Mouse (Mus musculus): ENCODE results near the gene Ankar. TPM values are rescaled to one million over a fixed set of nuclear protein-coding genes. Genes with fewer than 3 reads are reported as not detected.

Gene Ankar
- polyA plus RNA-seq (2016; fragmentation: Nextera tagmentation; extraction: Ambion mirVana), result not detected in 2 replicates

GRCm38 (mm10) chr1:72700479-72700878 lies at the start of gene Ankar:
Gene Ankar, minus strand, starts transcription at chr1:72700579.
- Histone ChIP-seq H3K27me3 (replicated peaks) (no peaks in the 10 kb centered on the region), H3K9ac (no peak within 1 kb of the TSS), H3K9me3 (replicated peaks) (no peaks in the 10 kb centered on the region), H3K36me3 (no peaks in the 10 kb centered on the region), H3K4me2 (no peak within 1 kb of the TSS), H3K27ac (ENCODE audit: poor library complexity, severe bottlenecking) (no peak within 1 kb of the TSS), H3K4me3 (no peak within 1 kb of the TSS), H3K4me1 (replicated peaks) (no peaks in the 10 kb centered on the region)
- ATAC-seq (ENCODE audit: insufficient number of reproducible peaks, low FRiP score), result no peak
- WGBS, result 76% methylated on average over 11 of the region's 11 CpGs

- Histone ChIP-seq H3K4me1 (replicated peaks) (no peaks in the 10 kb centered on the region), H3K4me2 (no peak overlapping the region), H3K27me3 (replicated peaks) (0 out of 2 replicates have a peak, but pooled peaks cover 5% of the 10 kb centered on the region), H3K36me3 (no peaks in the 10 kb centered on the region), H3K4me3 (no peak overlapping the region), H3K9me3 (replicated peaks) (no peaks in the 10 kb centered on the region), H3K9ac (no peak overlapping the region), H3K27ac (ENCODE audit: poor library complexity, severe bottlenecking) (no peak overlapping the region)
- ATAC-seq (ENCODE audit: insufficient number of reproducible peaks, low FRiP score), result no peak
- whole genome bisulfite sequencing, result 68% methylated on average over 7 of the region's 7 CpGs
Measured at GRCm38 (mm10) chr1:72746382-72746781, 46.0 kb upstream of the Ankar start.

GRCm38 (mm10) chr1:72744816-72745506 lies 44.6 kb upstream of the Ankar start:
- Histone ChIP-seq H3K27me3 (replicated peaks) (peaks cover 12% of the 10 kb centered on the region; the same call in 1 of the 2 replicates), H3K27ac (ENCODE audit: poor library complexity, severe bottlenecking) (no peak overlapping the region), H3K4me3 (no peak overlapping the region), H3K9ac (no peak overlapping the region), H3K4me2 (no peak overlapping the region), H3K4me1 (replicated peaks) (no peaks in the 10 kb centered on the region), H3K9me3 (replicated peaks) (no peaks in the 10 kb centered on the region), H3K36me3 (no peaks in the 10 kb centered on the region)
- WGBS, result 84% methylated on average over 8 of the region's 8 CpGs
- no peak for ATAC-seq (ENCODE audit: insufficient number of reproducible peaks, low FRiP score)

GRCm38 (mm10) chr1:72741406-72741805 lies 41.0 kb upstream of the Ankar start:
- H3K4me1 ChIP-seq (replicated peaks), result peaks cover 9% of the 10 kb centered on the region
- H3K27me3 ChIP-seq (replicated peaks), result peaks cover 16% of the 10 kb centered on the region; the same call in 1 of the 2 replicates
- no peak overlapping the region for H3K9ac ChIP-seq
- no peaks in the 10 kb centered on the region for H3K36me3 ChIP-seq
- WGBS, result 79% methylated on average over 5 of the region's 5 CpGs
- no peak overlapping the region for H3K4me3 ChIP-seq
- no peak overlapping the region for H3K27ac ChIP-seq (ENCODE audit: poor library complexity, severe bottlenecking)
- H3K4me2 ChIP-seq, result no peak overlapping the region
- ATAC-seq (ENCODE audit: insufficient number of reproducible peaks, low FRiP score), result no peak
- H3K9me3 ChIP-seq (replicated peaks), result no peaks in the 10 kb centered on the region

- WGBS, result 75% methylated on average over 10 of the region's 10 CpGs
- no peak overlapping the region for H3K9ac ChIP-seq
- no peak overlapping the region for H3K4me3 ChIP-seq
- H3K9me3 ChIP-seq (replicated peaks), result no peaks in the 10 kb centered on the region
- no peak for ATAC-seq (ENCODE audit: insufficient number of reproducible peaks, low FRiP score)
- H3K27me3 ChIP-seq (replicated peaks), result peaks cover 16% of the 10 kb centered on the region; the same call in 1 of the 2 replicates
- no peak overlapping the region for H3K27ac ChIP-seq (ENCODE audit: poor library complexity, severe bottlenecking)
- no peak overlapping the region for H3K4me2 ChIP-seq
- no peaks in the 10 kb centered on the region for H3K36me3 ChIP-seq
- peaks cover 13% of the 10 kb centered on the region for H3K4me1 ChIP-seq (replicated peaks)
Measured at GRCm38 (mm10) chr1:72739681-72740063, 39.3 kb upstream of the Ankar start.

- no peak overlapping the region for H3K9ac ChIP-seq
- no peaks in the 10 kb centered on the region for H3K36me3 ChIP-seq
- no peak for ATAC-seq (ENCODE audit: insufficient number of reproducible peaks, low FRiP score)
- 78% methylated on average over 15 of the region's 15 CpGs for WGBS
- H3K4me1 ChIP-seq (replicated peaks), result peaks cover 13% of the 10 kb centered on the region
- peaks cover 16% of the 10 kb centered on the region; the same call in 1 of the 2 replicates for H3K27me3 ChIP-seq (replicated peaks)
- no peaks in the 10 kb centered on the region for H3K9me3 ChIP-seq (replicated peaks)
- no peak overlapping the region for H3K4me3 ChIP-seq
- H3K27ac ChIP-seq (ENCODE audit: poor library complexity, severe bottlenecking), result no peak overlapping the region
- no peak overlapping the region for H3K4me2 ChIP-seq
Measured at GRCm38 (mm10) chr1:72738946-72739680, 38.7 kb upstream of the Ankar start.

- Histone ChIP-seq H3K4me3 (no peak overlapping the region), H3K9ac (no peak overlapping the region), H3K36me3 (no peaks in the 10 kb centered on the region), H3K4me1 (replicated peaks) (peaks cover 13% of the 10 kb centered on the region), H3K27me3 (replicated peaks) (peaks cover 16% of the 10 kb centered on the region; the same call in 1 of the 2 replicates), H3K4me2 (peak overlapping the region; percentile 12; the same call in 1 of the 2 replicates), H3K9me3 (replicated peaks) (no peaks in the 10 kb centered on the region), H3K27ac (ENCODE audit: poor library complexity, severe bottlenecking) (no peak overlapping the region)
- ATAC-seq (ENCODE audit: insufficient number of reproducible peaks, low FRiP score), result no peak
- WGBS, result 35% methylated on average over 13 of the region's 13 CpGs
Measured at GRCm38 (mm10) chr1:72736397-72737125, 36.2 kb upstream of the Ankar start.

GRCm38 (mm10) chr1:72733191-72733691 lies 32.9 kb upstream of the Ankar start:
- no peaks in the 10 kb centered on the region for H3K36me3 ChIP-seq
- H3K4me2 ChIP-seq, result no peak overlapping the region
- 83% methylated on average over 9 of the region's 9 CpGs for WGBS
- H3K9ac ChIP-seq, result no peak overlapping the region
- H3K9me3 ChIP-seq (replicated peaks), result no peaks in the 10 kb centered on the region
- no peak overlapping the region for H3K4me3 ChIP-seq
- H3K27ac ChIP-seq (ENCODE audit: poor library complexity, severe bottlenecking), result no peak overlapping the region
- peaks cover 13% of the 10 kb centered on the region for H3K4me1 ChIP-seq (replicated peaks)
- no peaks in the 10 kb centered on the region; the same call in 1 of the 2 replicates for H3K27me3 ChIP-seq (replicated peaks)
- no peak for ATAC-seq (ENCODE audit: insufficient number of reproducible peaks, low FRiP score)

GRCm38 (mm10) chr1:72730126-72730525 lies 29.7 kb upstream of the Ankar start:
- Histone ChIP-seq H3K27ac (ENCODE audit: poor library complexity, severe bottlenecking) (no peak overlapping the region), H3K4me1 (replicated peaks) (no peaks in the 10 kb centered on the region), H3K27me3 (replicated peaks) (no peaks in the 10 kb centered on the region), H3K4me2 (no peak overlapping the region), H3K36me3 (no peaks in the 10 kb centered on the region), H3K9ac (no peak overlapping the region), H3K9me3 (replicated peaks) (no peaks in the 10 kb centered on the region), H3K4me3 (no peak overlapping the region)
- WGBS, result 86% methylated on average over 10 of the region's 10 CpGs
- ATAC-seq (ENCODE audit: insufficient number of reproducible peaks, low FRiP score), result no peak

GRCm38 (mm10) chr1:72728781-72729180 lies 28.4 kb upstream of the Ankar start:
- no peak overlapping the region for H3K27ac ChIP-seq (ENCODE audit: poor library complexity, severe bottlenecking)
- ATAC-seq (ENCODE audit: insufficient number of reproducible peaks, low FRiP score), result no peak

GRCm38 (mm10) chr1:72725941-72726340 lies 25.6 kb upstream of the Ankar start:
- no peaks in the 10 kb centered on the region for H3K36me3 ChIP-seq
- 86% methylated on average over 13 of the region's 13 CpGs for WGBS
- no peak overlapping the region for H3K4me3 ChIP-seq
- H3K4me1 ChIP-seq (replicated peaks), result no peaks in the 10 kb centered on the region; the same call in 1 of the 2 replicates
- no peaks in the 10 kb centered on the region for H3K27me3 ChIP-seq (replicated peaks)
- no peak overlapping the region for H3K27ac ChIP-seq (ENCODE audit: poor library complexity, severe bottlenecking)
- no peak overlapping the region for H3K4me2 ChIP-seq
- ATAC-seq (ENCODE audit: insufficient number of reproducible peaks, low FRiP score), result no peak
- no peak overlapping the region for H3K9ac ChIP-seq
- H3K9me3 ChIP-seq (replicated peaks), result no peaks in the 10 kb centered on the region

More at GRCm38 (mm10) chr1:72728781-72729180, 28.4 kb upstream of the Ankar start:
- Histone ChIP-seq H3K9me3 (replicated peaks) (no peaks in the 10 kb centered on the region), H3K27me3 (replicated peaks) (no peaks in the 10 kb centered on the region), H3K4me1 (replicated peaks) (no peaks in the 10 kb centered on the region), H3K4me2 (no peak overlapping the region), H3K9ac (no peak overlapping the region), H3K4me3 (no peak overlapping the region), H3K36me3 (no peaks in the 10 kb centered on the region)
- WGBS, result 80% methylated on average over 4 of the region's 4 CpGs
